Mouse (Mus musculus) frontal cortex, postnatal 14 days (tissue): ENCODE data around the gene Ier2.
A peak's percentile ranks its signal among the peaks of the same experiment; 100 is the strongest.

Experiments
- DNase-seq, 2 experiments: peaks; one replicate each; pipeline ENCODE4 v3.0.0; 2022; ENCODE audit warnings: low spot score in 2 of 2

The Ier2 gene

GRCm38 (mm10) chr8:84661961-84662571, 586 bp downstream of the Ier2 start:
- peak; percentile 31 to 50 for DNase-seq

GRCm38 (mm10) chr8:84661458-84661871, 1.2 kb downstream of the Ier2 start:
- peak in 1 of 2 experiments; percentile 40 for DNase-seq

- no peak for DNase-seq
Observed at GRCm38 (mm10) chr8:84660819-84661457, 1.7 kb downstream of the Ier2 start.

GRCm38 (mm10) chr8:84659936-84660818, 2.5 kb downstream of the Ier2 start:
- no peak for DNase-seq

DNA sequence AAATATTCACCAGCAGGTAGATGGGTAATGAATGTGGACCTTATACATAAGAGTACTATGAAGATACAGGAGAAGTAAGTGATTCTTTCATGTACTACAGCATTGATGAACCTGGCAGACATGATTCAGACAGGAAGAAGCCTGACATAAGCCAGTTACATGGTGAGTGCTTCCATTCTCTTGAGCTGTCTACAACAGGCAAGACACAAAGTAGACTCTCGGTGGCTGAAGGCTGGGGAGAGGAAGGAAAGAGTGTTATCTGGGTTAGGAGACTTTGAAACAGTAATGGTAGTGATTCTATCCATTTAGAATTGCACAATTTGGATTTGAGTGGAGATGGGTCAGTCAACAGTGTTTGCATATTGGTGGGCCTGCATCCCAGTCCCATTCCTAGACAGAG, 3.7 kb downstream of the Ier2 start:
- DNase-seq = no peak

GRCm38 (mm10) chr8:84657680-84658079, 5.0 kb downstream of the Ier2 start:
- no peak for DNase-seq

DNA sequence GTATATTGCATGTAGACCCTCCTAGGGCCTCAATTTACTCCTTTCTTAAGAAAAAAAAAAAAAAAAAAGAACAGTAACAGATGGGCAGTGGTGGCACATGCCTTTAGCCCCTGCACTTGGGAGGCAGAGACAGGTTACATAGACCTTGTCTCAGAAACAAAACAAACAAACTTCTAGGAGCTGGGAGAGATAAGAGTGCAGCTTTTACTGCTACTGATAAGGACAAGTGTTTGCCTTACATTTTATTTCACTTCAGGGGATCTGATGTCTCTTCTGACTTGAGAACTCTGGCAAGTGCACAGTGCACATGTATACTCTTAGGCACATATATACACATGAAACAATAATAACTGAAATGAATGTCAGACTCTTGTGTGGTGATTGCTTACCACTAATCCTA, 5.4 kb downstream of the Ier2 start:
- DNase-seq = no peak

DNA sequence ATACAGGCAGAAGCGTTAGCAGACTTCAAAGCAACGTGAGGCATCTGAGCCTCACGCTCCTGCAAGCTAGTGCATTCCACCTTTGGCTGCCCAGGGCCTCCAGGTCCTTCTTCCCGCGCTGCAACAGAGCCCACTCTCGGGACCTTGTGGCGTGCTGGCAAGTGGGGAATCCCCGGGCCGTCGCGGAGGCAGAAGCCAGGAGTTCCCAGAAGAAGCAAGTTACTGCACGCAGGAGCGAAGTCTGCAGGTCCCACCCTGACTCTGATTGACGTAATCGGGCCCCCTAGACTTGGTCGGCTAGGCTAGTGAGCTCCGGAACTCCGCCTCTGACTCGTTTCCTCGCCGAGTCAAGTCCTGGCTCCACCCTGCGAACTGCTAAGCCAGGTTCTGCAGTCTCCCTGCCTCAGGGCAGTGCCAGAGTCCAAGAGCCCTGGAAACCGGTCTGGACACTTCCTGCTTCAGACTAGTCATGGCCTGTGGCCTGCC, 6.0 kb downstream of the Ier2 start:
- DNase-seq = no peak

- no peak for DNase-seq
Observed at GRCm38 (mm10) chr8:84656191-84656525, 6.5 kb downstream of the Ier2 start.

DNA sequence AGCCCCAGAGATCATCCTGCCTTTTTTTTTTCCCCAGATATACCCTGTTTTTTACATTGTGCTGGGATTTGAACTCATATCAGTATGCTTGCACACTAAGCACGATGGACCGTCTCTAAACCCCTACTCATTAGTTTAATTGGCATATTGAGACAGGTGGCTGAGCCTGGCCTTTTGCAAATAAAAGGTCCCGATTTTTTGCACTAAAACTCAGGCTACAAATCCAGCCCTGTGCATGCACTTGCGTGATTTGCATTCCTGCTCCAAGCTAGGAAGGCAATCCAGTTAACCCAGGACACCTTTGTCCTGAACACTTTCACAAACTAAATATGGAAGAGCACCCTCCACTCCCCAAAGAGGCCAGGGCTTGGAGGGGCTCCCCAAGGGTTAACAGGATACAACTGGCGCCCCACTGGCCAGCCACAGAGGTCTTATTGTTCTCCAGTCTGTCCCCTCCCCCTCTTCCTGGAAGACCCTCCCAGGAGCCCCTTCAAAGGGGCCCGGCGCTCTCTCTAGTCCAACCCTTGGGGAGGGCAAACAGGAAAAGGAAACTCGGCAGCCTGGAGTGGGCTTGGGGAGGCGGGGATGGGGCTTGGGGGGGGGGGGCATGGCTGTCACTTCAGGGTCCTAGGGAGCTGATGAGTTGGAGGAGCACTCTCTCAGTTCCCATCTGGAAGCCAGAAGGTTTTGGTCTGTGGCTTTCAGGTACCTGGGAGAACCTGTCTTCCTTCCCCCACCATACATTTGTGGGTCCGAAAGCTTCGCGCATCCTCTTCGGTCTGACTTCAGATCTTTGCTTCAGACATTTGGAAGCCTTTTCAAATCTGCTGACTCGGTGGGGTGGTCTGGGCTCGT, 7.1 kb downstream of the Ier2 start:
- no peak for DNase-seq

GRCm38 (mm10) chr8:84654597-84654996, 8.1 kb downstream of the Ier2 start:
- DNase-seq = no peak

GRCm38 (mm10) chr8:84653092-84653631, 9.5 kb downstream of the Ier2 start:
- DNase-seq = no peak

DNA sequence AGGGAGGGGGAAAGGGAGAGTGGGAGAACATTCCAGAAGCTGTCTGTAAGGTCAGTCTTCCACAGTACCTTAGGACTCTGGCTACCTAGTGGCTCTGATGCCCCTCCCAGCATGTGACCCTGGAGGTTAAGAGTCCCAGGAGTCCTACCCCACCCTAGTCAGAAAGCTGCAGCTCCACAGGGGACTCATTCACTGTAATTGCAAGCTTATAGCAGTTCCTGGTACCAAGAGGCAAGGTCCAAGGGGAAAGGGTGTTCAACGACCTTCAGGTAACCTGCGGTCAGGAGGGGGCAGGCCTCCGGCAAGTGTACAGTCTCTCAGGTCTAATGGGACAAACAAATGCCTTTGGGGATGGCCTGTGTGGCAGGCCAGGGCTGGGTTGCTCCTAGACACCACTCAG, 12.4 kb downstream of the Ier2 start:
- DNase-seq = no peak

DNA sequence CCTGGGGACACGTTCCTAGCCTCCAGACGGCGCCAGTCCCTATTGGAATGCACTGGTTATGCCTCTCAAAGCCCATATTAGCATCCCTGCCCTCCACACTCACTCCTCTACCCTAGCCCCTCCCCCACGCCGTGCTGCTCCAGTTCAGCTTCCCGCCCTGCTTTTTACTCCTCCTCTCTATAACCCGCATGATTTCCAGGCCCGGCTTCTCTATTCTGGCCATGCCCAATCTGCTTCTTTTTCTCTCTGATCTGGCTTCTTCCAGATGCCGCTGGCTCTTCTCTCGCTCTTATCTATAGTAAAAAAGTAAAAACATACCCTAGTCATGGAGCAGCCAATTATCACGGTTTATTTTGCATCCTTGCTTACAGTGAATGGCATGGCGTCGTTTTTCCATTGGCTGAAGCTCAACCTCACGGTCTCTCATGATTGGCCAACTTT, 15.2 kb downstream of the Ier2 start:
- no peak for DNase-seq

DNA sequence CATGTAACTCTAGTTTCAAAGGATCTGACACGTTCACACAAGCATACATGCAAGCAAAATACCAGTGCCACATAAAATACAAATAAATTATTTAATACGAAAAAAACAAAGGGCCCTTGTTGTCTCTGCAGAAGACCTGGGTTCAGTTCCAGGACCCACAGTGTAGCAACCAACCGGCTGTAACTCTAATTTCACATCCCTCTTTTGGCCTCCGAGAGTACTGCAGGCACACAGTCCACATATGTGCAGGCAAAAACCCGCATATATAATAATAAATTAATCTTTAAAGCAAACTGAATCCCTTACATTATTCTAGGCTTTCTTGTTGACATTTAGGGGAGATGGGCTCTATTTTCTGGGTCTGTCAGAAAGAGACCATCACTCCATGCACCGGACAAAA, 15.9 kb downstream of the Ier2 start:
- no peak for DNase-seq

GRCm38 (mm10) chr8:84643019-84643418, 19.6 kb downstream of the Ier2 start:
- no peak for DNase-seq

- DNase-seq = no peak
Observed at GRCm38 (mm10) chr8:84641578-84642361, 20.9 kb downstream of the Ier2 start.

- DNase-seq = no peak
Observed at GRCm38 (mm10) chr8:84640617-84641294, 21.9 kb downstream of the Ier2 start.

DNA sequence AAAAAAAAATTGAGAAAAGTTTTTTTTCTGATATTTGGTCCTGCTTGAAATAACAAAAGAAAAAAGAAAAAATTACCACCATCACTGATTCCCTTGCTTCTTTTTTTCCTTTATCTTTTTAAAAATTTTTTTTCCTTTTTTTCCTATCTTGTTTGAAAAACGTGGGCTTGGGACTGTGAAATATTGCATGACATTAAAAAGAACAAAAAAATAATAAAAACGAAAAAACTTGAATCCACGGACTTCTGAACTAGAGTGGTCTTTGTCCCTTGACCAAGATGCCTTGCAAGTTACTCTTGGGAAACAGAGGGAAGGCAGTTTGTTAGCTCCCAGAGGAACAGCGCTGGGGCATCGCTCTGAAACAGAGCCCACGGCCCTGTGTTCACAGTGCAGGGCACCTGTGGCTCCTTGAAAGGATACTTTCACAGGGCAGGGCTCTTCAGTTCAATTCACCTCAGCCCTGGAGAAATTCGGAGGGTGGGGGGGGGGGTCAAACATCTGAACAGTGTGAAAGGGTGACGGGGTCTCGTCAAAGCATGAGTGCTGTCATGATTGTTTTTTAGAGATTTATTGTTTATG, 22.6 kb downstream of the Ier2 start:
- DNase-seq = no peak
